Mouse (Mus musculus): ENCODE measurements around the gene Rasgrf1.

DNA sequence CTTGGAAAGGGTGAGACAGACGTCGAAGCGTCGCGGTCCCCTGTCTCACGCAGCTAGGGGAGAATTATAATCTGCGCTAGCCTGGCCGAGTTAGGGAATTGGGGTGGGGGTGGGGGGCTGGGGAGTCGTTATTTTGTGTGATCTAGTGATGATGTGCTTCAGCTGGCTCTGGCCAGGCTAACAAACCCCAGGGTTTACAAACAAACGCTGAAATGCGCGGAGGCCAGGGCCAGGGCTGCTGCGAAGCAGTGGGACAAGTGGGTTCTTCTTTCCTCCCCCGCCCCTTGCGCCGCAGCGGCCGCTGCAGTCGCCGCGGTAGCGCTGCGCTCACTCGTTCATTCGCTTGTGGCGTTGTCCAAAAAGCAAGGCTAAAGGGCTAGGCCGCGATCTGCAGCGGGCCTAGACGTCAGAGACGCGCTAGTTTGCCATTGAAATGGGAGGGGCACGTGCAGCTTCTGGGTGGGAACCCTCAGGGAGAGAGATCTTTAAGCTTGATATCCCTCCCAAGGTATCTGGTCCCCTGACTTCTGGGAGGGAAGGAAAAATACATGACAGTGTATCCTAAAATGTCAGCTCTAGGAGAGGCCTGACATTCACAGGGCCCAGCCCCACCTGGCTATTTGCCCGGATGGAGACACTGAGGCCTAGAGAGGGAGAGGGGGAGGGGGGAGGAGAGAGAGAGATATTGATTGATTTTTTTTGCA lies 1.2 kb downstream of the Rasgrf1 start:
- TF ChIP-seq CTCF (IDR thresholded peaks at IDR 0.05; ENCODE audit: extremely low read depth, insufficient read depth, low read length), result no peak
- no peak for TF ChIP-seq POLR2A (IDR thresholded peaks at IDR 0.05; ENCODE audit: extremely low read depth, insufficient read depth, low read length)

Data from cortical plate, adult 2 months (tissue).